Mouse (Mus musculus) myocyte (in vitro differentiated cells): ENCODE measurements at regions not wholly inside any gene's neighbourhood (a gene's known extent, or its start where the extent isn't known, plus 50 kb on each side); places are given as distances from the start of the nearest gene placed in this dataset.

Experiments used
- CEBPB ChIP-seq: IDR thresholded peaks from 2 replicates; pipeline ENCODE4 v1.6.1; 2011; ENCODE audit warnings: mild to moderate bottlenecking, moderate library complexity; ENCODE audit not compliant: poor library complexity, insufficient read depth, severe bottlenecking
- E2F4 ChIP-seq: IDR thresholded peaks from one replicate; pipeline ENCODE4 v1.6.1; 2011; ENCODE audit warnings: mild to moderate bottlenecking, control low read depth, moderate library complexity; ENCODE audit not compliant: insufficient read depth
- POLR2A ChIP-seq: IDR thresholded peaks from one replicate; pipeline ENCODE4 v1.6.1; 2011; ENCODE audit warnings: low read depth, mild to moderate bottlenecking, control low read depth, moderate library complexity; ENCODE audit not compliant: insufficient read length
- POLR2AphosphoS2 ChIP-seq: IDR thresholded peaks from one replicate; pipeline ENCODE4 v1.6.1; 2011; ENCODE audit warnings: low read depth, control low read depth; ENCODE audit not compliant: insufficient read length
- SRF ChIP-seq: IDR thresholded peaks from one replicate; pipeline ENCODE4 v1.6.1; 2011; ENCODE audit warnings: low read depth; ENCODE audit not compliant: control insufficient read depth, insufficient read length
- TCF12 ChIP-seq: IDR thresholded peaks from one replicate; pipeline ENCODE4 v1.6.1; 2011; ENCODE audit warnings: mild to moderate bottlenecking, control low read depth; ENCODE audit not compliant: poor library complexity, insufficient read depth, severe bottlenecking
- USF1 ChIP-seq: IDR thresholded peaks from one replicate; pipeline ENCODE4 v1.6.1; 2011; ENCODE audit warnings: low read depth, mild to moderate bottlenecking, control low read depth, moderate library complexity

GRCm38 (mm10) chr3:106879994-106880393 is 53.9 kb upstream of the Olfr266 start:
- TF ChIP-seq USF1 (no peak), POLR2A (no peak), TCF12 (no peak), E2F4 (no peak), SRF (no peak), POLR2AphosphoS2 (no peak), CEBPB (no peak)
